Mouse (Mus musculus): ENCODE data around the gene Corin. TPM values are rescaled to one million over a fixed set of nuclear protein-coding genes. Genes with fewer than 3 reads are reported as not detected.

Gene Corin
- total RNA-seq, 2 experiments from 2014 or later, result 0.71 to 1.3 TPM

DNA sequence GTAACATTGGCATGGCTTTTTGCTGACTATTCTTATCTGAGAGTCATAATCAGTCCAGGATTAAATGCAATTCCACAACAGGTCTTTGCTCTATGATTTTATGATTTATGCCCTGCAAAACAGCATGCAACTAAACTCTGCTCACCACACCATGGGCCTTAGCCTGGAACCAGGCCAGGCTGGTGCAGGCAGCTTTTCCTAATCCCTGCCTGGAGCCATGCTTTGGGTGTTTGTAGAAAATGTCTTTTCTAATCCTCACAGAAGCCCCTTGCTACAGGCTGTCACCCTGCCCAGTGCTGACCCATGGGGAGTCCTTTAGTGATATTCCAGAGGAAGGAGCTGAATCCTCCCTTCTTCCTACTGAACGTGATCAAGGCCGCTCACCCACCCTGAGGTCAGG, 173.1 kb downstream of the Corin start:
- DNase-seq (ENCODE audit: low spot score in 2 of 2), result no peak

DNA sequence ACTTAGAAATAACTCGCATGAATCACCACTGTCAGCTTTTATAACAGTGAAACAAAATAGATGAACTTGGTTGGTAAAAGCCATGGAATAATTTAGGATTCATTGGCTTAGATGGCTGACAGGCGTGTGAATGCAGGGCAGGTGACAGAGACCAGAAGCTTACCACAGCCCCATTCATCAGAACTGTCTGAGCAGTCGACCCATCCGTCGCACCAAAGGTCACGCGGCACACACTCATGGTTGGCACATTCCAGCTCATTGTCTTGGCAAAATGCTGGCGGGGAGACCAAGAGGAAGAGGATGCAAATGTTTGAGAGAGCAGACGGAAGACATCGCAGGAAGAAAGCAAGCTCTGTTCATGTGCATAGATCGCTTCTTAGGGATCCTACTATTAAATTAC, 173.6 kb downstream of the Corin start:
- DNase-seq (ENCODE audit: low spot score in 2 of 2), result no peak

DNA sequence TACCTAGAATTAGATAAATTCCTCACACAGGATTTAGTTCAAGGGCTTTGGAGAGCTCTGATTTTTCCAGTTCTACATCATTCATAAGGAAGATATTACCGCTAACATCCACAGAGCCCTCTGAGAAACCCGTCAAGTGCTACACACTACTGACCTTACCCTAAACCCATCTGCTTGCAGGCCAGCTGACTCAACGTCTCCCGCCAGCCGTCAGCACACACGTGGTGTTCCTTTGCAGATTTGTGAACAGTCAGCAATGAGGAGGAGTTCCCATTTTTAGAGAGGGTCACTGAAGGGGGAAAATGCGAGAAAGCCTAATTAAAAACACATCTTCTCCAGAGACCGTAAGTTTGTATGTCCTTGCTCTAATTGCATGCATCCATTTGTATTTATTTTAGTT, 174.8 kb downstream of the Corin start:
- no peak for DNase-seq (ENCODE audit: low spot score in 2 of 2)

DNA sequence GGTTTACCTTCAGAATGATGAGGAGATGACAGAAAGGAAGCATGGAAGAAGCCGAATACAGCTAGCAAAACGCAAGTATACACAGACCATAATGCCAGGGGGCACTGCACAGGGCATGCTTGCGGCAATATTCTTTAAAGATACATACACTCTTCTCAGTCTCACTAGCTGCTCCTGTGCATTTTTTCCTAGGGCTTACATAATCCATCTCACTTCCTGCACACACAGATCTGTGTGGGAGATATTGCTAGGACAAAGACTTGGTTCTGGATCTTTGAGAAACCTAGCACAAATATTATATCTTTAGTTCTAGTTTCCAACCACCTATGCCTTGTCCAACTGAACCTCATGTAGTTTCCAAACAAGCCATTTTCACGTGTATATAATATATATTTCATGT, 189.0 kb downstream of the Corin start:
- DNase-seq (ENCODE audit: low spot score in 2 of 2), result no peak

DNA sequence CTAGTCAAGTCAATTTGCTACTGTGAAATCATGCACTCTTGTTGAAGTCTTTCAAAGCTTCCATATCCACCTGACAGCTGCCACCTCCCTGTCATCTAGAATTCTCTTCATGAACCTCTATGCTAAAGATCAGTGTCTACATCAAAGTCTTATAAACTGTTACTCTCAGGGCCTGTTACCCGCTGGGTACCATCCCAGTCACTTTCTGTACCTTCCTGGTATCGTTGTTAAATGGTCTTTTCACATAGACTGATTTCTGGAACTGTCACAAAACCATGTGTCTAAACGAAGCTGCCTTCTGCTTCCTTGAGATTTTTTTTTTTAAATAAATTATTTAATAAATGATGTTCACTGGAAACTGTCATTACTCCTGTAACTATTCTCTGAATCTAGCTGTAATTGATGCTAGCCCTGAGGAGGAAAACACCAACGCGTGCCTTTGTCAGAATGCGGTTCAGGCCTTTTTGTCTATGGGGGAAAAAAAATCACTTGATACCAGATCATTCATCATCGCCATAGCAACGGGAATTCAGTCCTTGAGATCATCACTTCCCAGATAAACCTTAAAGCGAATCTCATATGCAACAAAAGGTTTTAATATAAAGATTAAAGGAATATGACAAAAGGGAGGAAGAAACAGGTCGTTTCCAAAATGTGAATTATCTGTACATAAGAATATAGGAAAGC, 205.7 kb downstream of the Corin start:
- no peak for DNase-seq (ENCODE audit: low spot score in 2 of 2)

DNA sequence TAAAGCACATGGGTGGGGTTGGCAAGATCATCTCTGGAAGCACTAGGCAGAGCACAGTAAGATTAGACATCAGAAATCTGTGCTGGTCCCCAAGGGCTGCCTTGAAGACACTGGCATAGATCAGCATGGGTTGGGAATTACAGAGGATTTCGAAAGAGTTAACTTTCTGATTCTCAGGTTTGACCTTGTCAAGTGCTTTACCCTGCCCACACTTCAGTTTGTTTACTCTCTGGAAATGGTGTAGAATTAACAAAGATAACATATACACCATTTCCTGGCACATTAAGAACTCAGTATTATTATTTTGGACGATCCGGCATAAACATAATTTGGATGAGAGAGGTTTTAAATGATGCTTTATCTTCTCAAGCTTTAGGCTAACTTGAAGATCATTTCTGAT, 219.2 kb downstream of the Corin start:
- no peak for DNase-seq (ENCODE audit: low spot score in 2 of 2)

DNA sequence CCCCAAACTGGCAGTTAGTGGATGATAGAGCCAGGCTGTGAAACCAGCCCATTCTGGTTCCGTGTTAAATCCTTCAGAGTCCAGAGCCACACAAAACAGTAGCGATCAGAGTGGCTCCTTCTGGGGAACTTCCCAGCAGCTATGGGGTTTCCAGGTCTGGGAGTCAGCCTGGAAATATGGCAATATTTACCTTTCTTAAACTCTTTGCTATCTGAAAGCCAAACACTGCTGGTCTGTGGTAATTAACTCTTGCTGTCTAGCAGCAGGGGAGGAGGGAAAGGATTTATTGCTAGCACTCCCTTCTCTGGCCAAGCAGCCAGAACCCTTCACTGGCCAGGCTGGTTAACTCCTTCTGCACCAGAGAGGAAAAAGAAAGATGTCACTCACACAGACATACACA, 221.4 kb downstream of the Corin start:
- DNase-seq (ENCODE audit: low spot score in 2 of 2), result no peak

DNA sequence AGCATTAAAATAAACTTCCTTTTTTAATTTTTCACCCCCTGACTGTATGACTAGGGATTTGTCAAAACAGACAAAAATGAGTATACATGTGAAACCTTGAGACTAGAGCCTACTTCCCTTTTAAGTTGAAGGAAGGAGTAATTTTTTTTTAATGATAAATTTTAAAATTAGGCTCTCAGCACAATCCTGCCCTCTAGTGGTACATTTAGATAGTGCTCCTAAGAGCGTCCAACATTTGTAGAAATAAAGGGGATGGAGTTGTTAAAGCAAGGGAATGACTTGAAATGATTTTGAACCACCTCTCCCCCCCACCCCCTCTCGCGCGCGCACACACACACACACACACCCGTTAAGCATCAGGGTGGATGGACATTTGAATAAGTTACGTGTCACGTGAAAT, 234.6 kb downstream of the Corin start:
- DNase-seq (ENCODE audit: low spot score in 2 of 2), result no peak

DNA sequence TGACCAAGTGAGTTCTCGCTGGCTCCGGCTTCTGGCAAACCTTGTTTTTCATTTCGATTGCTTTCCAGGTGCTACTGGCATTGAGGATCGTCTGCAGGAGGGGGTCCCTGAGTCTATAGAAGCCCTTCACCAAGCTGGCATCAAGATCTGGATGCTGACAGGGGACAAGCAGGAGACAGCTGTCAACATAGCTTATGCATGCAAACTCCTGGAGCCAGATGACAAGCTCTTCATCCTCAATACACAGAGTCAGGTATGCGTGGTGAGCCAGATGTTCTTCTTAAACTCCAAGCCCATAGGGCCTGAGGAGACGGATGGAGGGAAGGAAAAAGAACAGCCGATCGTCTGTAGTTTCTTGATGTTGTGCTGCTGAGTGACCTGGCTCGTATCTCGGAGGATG, 235.1 kb downstream of the Corin start:
- no peak for DNase-seq (ENCODE audit: low spot score in 2 of 2)

DNA sequence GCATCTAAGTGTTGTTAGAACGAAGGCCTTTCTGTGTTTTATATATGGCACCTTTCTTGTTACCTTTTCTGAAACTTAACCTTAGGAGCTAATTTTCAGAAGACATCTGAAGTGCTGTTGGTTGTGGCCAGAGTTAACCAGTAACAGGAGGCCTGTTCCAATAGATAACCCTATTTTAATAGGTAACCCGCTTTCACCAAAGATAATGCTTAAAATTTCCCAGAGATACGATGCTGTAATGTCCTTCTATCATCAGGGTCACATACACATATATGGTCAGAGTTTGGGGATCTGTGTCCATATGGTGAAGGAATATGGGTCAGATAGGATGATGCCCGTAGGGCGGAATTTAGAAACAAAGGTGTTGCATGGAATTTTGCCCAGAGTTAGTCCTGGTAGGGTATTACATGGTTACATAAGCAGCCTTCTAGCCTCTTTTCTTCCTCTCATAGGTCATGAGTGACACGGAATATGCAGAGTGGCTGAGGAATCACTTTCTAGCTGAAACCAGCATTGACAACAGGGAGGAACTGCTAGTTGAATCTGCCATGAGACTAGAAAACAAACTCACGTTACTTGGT, 237.2 kb downstream of the Corin start:
- no peak for DNase-seq (ENCODE audit: low spot score in 2 of 2)

DNA sequence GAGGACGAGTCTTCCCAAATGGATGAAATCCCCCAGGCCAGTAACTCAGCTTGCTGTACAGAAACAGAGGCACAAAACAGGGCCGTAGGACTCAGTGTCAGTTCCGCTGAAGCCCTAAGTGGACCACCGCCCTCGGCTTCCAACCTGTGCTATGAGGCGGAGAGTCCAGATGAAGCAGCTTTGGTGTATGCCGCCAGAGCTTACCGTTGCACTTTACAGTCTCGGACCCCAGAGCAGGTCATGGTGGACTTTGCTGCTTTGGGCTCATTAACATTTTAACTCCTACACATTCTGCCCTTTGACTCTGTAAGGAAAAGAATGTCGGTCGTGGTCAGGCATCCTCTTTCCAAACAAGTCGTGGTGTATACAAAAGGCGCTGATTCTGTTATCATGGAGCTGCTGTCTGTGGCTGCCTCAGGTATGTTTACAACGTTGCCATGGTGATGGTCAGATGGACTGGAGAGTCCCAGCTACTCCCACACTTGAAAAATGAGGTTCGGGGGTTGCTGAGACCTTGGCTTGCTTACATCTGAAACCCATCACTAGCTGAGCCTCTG, 240.0 kb downstream of the Corin start:
- DNase-seq (ENCODE audit: low spot score in 2 of 2), result no peak

DNA sequence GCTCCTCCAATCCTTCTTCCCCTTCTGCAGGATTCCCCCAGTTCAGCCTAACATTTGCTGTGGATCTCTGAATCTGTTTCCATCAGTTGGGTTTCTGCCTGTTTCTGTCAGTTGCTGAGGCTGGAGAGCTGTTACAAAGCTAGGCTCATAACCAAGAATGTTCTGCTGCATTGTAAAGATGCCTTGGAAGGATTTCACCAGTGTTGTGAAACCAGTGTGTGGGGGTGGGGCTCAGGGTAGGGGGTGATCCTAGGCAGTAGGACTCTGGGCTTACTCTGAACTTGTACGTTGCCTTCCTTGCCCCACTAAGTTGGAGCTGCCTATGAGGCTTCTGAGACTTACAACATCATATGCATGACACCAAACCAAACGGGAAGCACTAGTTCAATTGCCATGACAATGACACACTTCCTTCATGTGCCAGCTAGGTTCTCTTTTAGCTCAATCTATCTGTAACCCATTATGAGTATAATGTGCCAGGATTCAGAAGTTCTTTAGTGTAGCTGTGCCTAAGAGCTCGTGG, 242.4 kb downstream of the Corin start:
- DNase-seq (ENCODE audit: low spot score in 2 of 2), result no peak

DNA sequence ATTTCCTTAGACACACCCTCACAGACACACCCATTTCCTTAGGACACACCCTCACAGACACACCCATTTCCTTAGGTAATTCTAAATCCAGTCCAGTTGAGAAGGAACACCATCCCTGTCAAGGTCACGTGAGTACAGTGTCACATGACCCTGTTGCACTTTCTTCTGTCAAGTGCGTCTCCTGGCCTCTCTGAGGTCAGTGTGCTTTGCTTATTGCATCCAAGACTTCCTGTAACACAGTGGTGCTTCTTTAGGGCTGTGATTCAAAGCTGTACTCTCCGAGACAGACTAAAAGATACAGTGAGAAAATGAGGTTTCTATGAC, 245.0 kb downstream of the Corin start:
- DNase-seq (ENCODE audit: low spot score in 2 of 2), result no peak

DNA sequence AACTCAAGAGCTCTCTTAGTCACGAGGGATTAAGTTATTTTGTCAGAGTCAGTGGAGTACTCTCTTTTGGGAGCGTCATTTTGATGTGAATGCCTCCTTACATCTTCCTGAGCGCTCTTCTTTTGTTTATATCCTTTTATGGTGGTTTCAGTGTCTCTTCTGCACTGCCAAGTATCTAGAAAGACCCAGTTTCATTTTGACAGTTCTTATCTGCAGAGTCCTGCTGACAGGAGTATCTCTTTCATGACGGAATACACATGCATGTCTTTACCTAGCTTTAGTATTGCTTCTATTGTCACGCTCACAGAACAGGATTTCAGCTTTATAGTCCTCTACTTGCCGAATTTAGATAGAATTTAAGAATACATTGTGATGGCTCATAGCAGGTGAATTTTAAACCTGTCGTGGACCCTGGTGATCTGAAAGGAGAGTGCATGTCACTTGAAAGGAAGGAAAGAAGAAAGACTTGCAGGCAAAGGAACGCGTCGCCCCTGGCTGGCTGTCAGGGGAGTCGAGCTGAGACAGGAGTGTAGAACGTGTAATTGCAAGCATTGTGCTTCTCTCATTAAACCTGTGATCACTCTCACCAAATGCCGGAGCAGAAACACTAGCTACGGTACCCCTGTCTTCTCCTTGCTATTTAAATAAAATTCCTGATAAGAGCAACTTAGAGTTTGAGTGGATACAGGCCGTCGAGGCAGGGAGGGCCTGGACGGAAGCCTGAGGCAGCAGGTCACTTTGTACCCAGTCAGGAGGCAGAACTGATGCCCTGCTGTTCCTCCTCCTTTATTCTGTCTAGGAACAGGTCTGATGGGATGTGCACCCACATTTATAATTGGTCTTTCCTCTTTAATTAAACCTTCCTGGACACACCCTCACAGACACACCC, 245.6 kb downstream of the Corin start:
- no peak for DNase-seq (ENCODE audit: low spot score in 2 of 2)

DNA sequence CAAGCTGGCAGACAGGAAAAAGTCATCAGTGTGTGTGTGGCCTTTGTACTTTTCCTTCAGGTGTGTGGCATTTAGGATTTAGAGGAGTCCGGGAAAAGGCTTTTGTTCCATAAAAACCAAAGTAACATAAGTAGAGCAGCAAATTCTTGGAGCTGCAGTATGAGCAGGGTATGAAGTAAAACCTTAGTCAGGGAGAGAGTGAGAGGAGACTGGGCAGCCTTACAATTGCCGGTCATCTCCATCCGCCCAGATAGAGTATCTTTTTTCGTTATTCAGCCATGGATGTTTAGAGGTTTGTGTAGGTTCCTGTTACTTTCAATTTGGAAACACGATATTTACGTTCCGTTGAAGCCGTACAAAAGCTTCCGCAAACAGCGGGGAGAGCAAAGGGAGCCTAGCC, 247.2 kb downstream of the Corin start:
- no peak for DNase-seq (ENCODE audit: low spot score in 2 of 2)

DNA sequence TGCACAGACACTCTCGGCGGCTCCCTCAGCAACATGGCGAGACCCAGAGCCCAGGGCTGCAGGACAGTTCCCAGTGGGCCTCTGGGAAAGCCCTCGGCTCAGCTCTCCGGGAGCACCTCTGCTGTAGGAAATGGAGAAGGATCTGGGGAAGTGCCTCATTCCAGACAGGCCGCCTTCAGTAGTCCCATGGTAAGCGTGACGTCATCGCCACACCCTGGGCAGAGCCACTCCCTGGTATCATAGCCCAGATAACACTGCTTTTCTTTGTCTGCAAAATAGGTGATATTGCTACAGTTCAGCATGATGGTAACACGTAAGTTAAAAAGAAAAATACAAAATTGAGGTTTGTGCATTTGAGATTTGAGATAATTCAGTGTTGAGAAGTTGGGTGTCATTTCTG, 249.3 kb downstream of the Corin start:
- DNase-seq (ENCODE audit: low spot score in 2 of 2), result no peak

DNA sequence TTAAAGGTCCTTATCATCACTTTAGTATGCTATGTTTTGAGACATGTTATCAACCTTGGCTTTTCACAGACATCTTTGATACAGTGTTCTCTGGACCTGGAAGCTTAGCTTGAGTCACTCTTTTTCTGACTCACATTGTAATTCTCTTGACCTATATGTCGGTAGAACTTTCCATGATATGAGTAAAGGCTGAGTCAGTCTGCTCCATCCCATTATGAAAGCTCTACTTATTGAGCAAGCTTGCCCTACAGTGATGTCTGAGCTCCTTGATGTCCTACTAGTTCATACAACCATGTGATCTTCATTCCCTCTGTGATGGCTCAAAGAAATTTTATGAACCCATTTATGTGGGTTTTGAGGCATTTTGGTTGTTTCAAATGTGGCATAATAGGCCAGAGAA, 254.1 kb downstream of the Corin start:
- no peak for DNase-seq (ENCODE audit: low spot score in 2 of 2)

Other genes with a start within 250 kb of the Corin start
- gene Nfxl1, start 55.2 kb upstream of the Corin start, total RNA-seq (2021), result 10 to 100 TPM; 19.4 to 23.2 TPM
- under 1 TPM in 1 of 2 experiments, not detected in 1; 0.36 TPM for gene Zar1, start 76.8 kb upstream of the Corin start, total RNA-seq (2021)
- gene Gm5868, start 83.1 kb upstream of the Corin start, total RNA-seq (2021), result 1 to 10 TPM; 3.3 to 4.5 TPM
- gene Cnga1, start 139.8 kb upstream of the Corin start, total RNA-seq (2021), result not detected
- gene Nipal1, start 143.3 kb upstream of the Corin start, total RNA-seq (2021), result 1 to 10 TPM; 3.9 to 6.7 TPM
- gene Txk, start 248.3 kb upstream of the Corin start, total RNA-seq (2021), result under 1 TPM; 0.25 TPM